Mouse (Mus musculus): Measurements from ENCODE around the gene 2200002D01Rik. TPM values are rescaled to one million over a fixed set of nuclear protein-coding genes. Genes with fewer than 3 reads are reported as not detected.
"Not testable (repeated sequence)": the region's sequence is repeated elsewhere in the genome, so short reads cannot be mapped to it uniquely, and the experiment has no call there.

2200002D01Rik gene
- polyA plus RNA-seq, 1 experiment, result 72.9 TPM

DNA sequence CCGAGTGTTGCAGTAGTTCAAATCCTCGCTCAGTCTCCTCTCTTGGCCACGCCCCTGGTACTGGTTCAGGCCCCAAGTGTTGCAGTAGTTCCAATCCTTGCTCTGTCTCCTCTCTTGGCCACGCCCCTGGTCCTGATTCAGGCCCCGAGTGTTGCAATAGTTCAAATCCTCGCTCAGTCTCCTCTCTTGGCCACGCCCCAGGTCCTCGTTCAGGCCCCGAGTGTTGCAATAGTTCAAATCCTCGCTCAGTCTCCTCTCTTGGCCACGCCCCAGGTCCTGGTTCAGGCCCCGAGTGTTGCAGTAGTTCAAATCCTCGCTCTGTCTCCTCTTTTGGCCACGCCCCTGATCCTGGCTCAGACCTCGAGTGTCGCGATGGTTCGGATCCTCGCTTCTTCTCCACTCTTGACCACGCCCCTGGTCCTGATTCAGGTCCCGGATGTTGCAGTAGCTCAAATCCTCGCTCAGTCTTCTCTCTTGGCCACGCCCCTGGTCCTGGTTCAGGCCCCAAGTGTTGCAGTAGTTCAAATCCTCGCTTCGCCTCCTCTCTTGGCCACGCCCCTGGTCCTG lies 36.0 kb downstream of the 2200002D01Rik start:
- TF ChIP-seq FOSL1 (IDR thresholded peaks at IDR 0.05; ENCODE audit: insufficient read depth, low read length, poor library complexity, severe bottlenecking) (no peak), MAX (IDR thresholded peaks at IDR 0.05) (no peak), USF1 (IDR thresholded peaks at IDR 0.05; ENCODE audit: low read depth) (no peak), CEBPB (IDR thresholded peaks at IDR 0.05; ENCODE audit: low read depth) (no peak)
- no peaks in the 10 kb centered on the region for H3K79me2 ChIP-seq (ENCODE audit: control insufficient read depth, insufficient read depth)
- H3K27me3 ChIP-seq (ENCODE audit: control insufficient read depth, insufficient read depth, insufficient read length), result no peaks in the 10 kb centered on the region
- H3K36me3 ChIP-seq (ENCODE audit: control insufficient read depth, insufficient read depth), result no peaks in the 10 kb centered on the region
- no peaks in the 10 kb centered on the region for H3K79me3 ChIP-seq (ENCODE audit: low read depth)
- H3ac ChIP-seq (ENCODE audit: control insufficient read depth, insufficient read length, low read depth), result no peak overlapping the region
- H3K4me3 ChIP-seq (ENCODE audit: insufficient read depth, poor library complexity, severe bottlenecking), result no peak overlapping the region

- TF ChIP-seq USF1 (IDR thresholded peaks at IDR 0.05; ENCODE audit: low read depth), result no peak
- no peak for TF ChIP-seq CTCF (IDR thresholded peaks at IDR 0.05; ENCODE audit: control insufficient read depth, insufficient read depth, insufficient read length)
- no peak for TF ChIP-seq CEBPB (IDR thresholded peaks at IDR 0.05; ENCODE audit: low read depth)
- no peak for TF ChIP-seq FOSL1 (IDR thresholded peaks at IDR 0.05; ENCODE audit: insufficient read depth, low read length, poor library complexity, severe bottlenecking)
- TF ChIP-seq MYOG (IDR thresholded peaks at IDR 0.05; ENCODE audit: control insufficient read depth, extremely low read depth, insufficient read length), result no peak
- no peak for TF ChIP-seq MYOD1 (IDR thresholded peaks at IDR 0.05; ENCODE audit: control insufficient read depth, insufficient read length, low read depth)
- no peak for TF ChIP-seq MAX (IDR thresholded peaks at IDR 0.05)
Measured at GRCm38 (mm10) chr7:29211415-29212198, 36.7 kb downstream of the 2200002D01Rik start.

DNA sequence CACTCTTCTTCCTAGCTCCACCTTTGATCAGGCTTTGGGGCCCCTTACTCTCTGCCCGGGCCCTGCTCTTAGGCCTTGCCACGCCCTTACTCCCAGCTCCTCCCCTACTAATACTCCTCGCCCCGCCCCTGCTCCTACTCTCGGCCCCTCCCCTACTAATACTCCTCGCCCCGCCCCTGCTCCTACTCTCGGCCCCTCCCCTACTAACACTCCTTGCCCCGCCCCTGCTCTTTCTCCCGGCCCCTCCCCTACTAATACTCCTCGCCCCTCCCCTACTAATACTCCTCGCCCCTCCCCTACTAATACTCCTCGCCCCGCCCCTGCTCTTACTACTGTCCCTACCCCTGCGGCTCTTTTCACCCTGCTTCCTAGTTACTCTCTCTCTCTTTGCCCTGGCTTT lies 37.3 kb downstream of the 2200002D01Rik start:
- H3K79me2 ChIP-seq (ENCODE audit: control insufficient read depth, insufficient read depth); H3ac ChIP-seq (ENCODE audit: control insufficient read depth, insufficient read length, low read depth); H3K27me3 ChIP-seq (ENCODE audit: control insufficient read depth, insufficient read depth, insufficient read length); H3K4me3 ChIP-seq (ENCODE audit: insufficient read depth, poor library complexity, severe bottlenecking); H3K79me3 ChIP-seq (ENCODE audit: low read depth); H3K36me3 ChIP-seq (ENCODE audit: control insufficient read depth, insufficient read depth): not testable (repeated sequence)

More at GRCm38 (mm10) chr7:29211415-29212198, 36.7 kb downstream of the 2200002D01Rik start:
- Histone ChIP-seq H3K4me3 (ENCODE audit: insufficient read depth, poor library complexity, severe bottlenecking) (no peak overlapping the region), H3K27me3 (ENCODE audit: control insufficient read depth, insufficient read depth, insufficient read length) (no peaks in the 10 kb centered on the region), H3K79me3 (ENCODE audit: low read depth) (no peaks in the 10 kb centered on the region), H3K79me2 (ENCODE audit: control insufficient read depth, insufficient read depth) (no peaks in the 10 kb centered on the region), H3ac (ENCODE audit: control insufficient read depth, insufficient read length, low read depth) (peak overlapping the region; percentile 14), H3K36me3 (ENCODE audit: control insufficient read depth, insufficient read depth) (no peaks in the 10 kb centered on the region)

DNA sequence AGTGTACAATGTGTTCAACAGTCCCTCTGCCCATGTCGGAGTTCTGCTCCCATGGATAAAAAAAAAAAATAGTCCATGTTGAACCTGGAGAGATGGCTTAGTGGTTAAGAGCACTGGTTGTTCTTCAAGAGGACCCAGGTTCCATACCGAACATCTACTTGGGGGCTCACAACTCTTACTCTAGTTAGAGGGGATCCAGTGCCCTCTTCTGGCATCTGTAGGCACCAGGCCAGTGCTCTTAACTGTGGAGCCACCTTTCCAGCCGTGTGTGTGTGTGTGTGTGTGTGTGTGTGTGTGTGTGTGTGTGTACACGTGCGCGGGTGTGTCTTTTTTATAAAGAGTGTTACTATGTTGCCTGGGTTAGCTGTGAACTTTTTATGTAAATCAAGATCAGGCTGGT lies 45.7 kb downstream of the 2200002D01Rik start:
- H3K79me2 ChIP-seq (ENCODE audit: control insufficient read depth, insufficient read depth), result no peaks in the 10 kb centered on the region
- no peak for TF ChIP-seq MAX (IDR thresholded peaks at IDR 0.05)
- no peak for TF ChIP-seq CEBPB (IDR thresholded peaks at IDR 0.05; ENCODE audit: low read depth)
- TF ChIP-seq CTCF (IDR thresholded peaks at IDR 0.05; ENCODE audit: control insufficient read depth, insufficient read depth, insufficient read length), result no peak
- no peak for TF ChIP-seq FOSL1 (IDR thresholded peaks at IDR 0.05; ENCODE audit: insufficient read depth, low read length, poor library complexity, severe bottlenecking)
- no peak for TF ChIP-seq MYOG (IDR thresholded peaks at IDR 0.05; ENCODE audit: control insufficient read depth, extremely low read depth, insufficient read length)
- TF ChIP-seq MYOD1 (IDR thresholded peaks at IDR 0.05; ENCODE audit: control insufficient read depth, insufficient read length, low read depth), result no peak
- TF ChIP-seq USF1 (IDR thresholded peaks at IDR 0.05; ENCODE audit: low read depth), result no peak
- no peaks in the 10 kb centered on the region for H3K36me3 ChIP-seq (ENCODE audit: control insufficient read depth, insufficient read depth)
- H3ac ChIP-seq (ENCODE audit: control insufficient read depth, insufficient read length, low read depth), result no peak overlapping the region
- H3K4me3 ChIP-seq (ENCODE audit: insufficient read depth, poor library complexity, severe bottlenecking), result no peak overlapping the region
- no peaks in the 10 kb centered on the region for H3K79me3 ChIP-seq (ENCODE audit: low read depth)
- peaks cover 3% of the 10 kb centered on the region for H3K27me3 ChIP-seq (ENCODE audit: control insufficient read depth, insufficient read depth, insufficient read length)

Other genes with a start within 250 kb of the 2200002D01Rik start
- 1.1 TPM for gene Ryr1, start 123.3 kb downstream of the 2200002D01Rik start, polyA plus RNA-seq (2012; fragmentation: generic; extraction: Trizol)
- 0.01 TPM for gene Rasgrp4, start 113.6 kb downstream of the 2200002D01Rik start, polyA plus RNA-seq (2012; fragmentation: generic; extraction: Trizol)
- 7.7 TPM for gene Fam98c, start 92.2 kb downstream of the 2200002D01Rik start, polyA plus RNA-seq (2012; fragmentation: generic; extraction: Trizol)
- gene Ggn, start 78.3 kb downstream of the 2200002D01Rik start, polyA plus RNA-seq (2012; fragmentation: generic; extraction: Trizol), result 0.82 TPM
- 3.1 TPM for gene Spred3, start 78.1 kb downstream of the 2200002D01Rik start, polyA plus RNA-seq (2012; fragmentation: generic; extraction: Trizol)
- gene Psmd8, start 67.8 kb downstream of the 2200002D01Rik start, polyA plus RNA-seq (2012; fragmentation: generic; extraction: Trizol), result 388 TPM
- gene Catsperg1, start 34.4 kb downstream of the 2200002D01Rik start, polyA plus RNA-seq (2012; fragmentation: generic; extraction: Trizol), result not detected
- 0.09 TPM for gene Kcnk6, start 16.0 kb downstream of the 2200002D01Rik start, polyA plus RNA-seq (2012; fragmentation: generic; extraction: Trizol)
- gene Yif1b, start 10.1 kb downstream of the 2200002D01Rik start, polyA plus RNA-seq (2012; fragmentation: generic; extraction: Trizol), result 140 TPM
- gene Spint2, start 33.4 kb upstream of the 2200002D01Rik start, polyA plus RNA-seq (2012; fragmentation: generic; extraction: Trizol), result not detected
- gene Ppp1r14a, start 40.8 kb upstream of the 2200002D01Rik start, polyA plus RNA-seq (2012; fragmentation: generic; extraction: Trizol), result 0.43 TPM
- 14.3 TPM for gene Dpf1, start 55.5 kb upstream of the 2200002D01Rik start, polyA plus RNA-seq (2012; fragmentation: generic; extraction: Trizol)